Mouse (Mus musculus): Measurements from ENCODE around the gene Atp2b1.

The Atp2b1 gene

GRCm38 (mm10) chr10:98913961-98914809, at the start of gene Atp2b1:
Atp2b1 (plus strand) TSS chr10:98914406.
- peak; percentile 89 for DNase-seq (ENCODE audit: low read depth, low spot score)

- peak; percentile 37 for DNase-seq (ENCODE audit: low read depth, low spot score)
Observed at GRCm38 (mm10) chr10:98864851-98865250, 49.4 kb upstream of the Atp2b1 start.

- DNase-seq (ENCODE audit: low read depth, low spot score) = no peak
Observed at GRCm38 (mm10) chr10:98866836-98867370, 47.3 kb upstream of the Atp2b1 start.

GRCm38 (mm10) chr10:98868351-98868908, 45.8 kb upstream of the Atp2b1 start:
- DNase-seq (ENCODE audit: low read depth, low spot score) = no peak

- DNase-seq (ENCODE audit: low read depth, low spot score) = no peak
Observed at GRCm38 (mm10) chr10:98877855-98878254, 36.4 kb upstream of the Atp2b1 start.

GRCm38 (mm10) chr10:98878636-98879035, 35.6 kb upstream of the Atp2b1 start:
- no peak for DNase-seq (ENCODE audit: low read depth, low spot score)

GRCm38 (mm10) chr10:98880057-98880456, 34.1 kb upstream of the Atp2b1 start:
- DNase-seq (ENCODE audit: low read depth, low spot score) = peak; percentile 82

- DNase-seq (ENCODE audit: low read depth, low spot score) = no peak
Observed at GRCm38 (mm10) chr10:98880711-98881110, 33.5 kb upstream of the Atp2b1 start.

GRCm38 (mm10) chr10:98881492-98881891, 32.7 kb upstream of the Atp2b1 start:
- peak; percentile 13 for DNase-seq (ENCODE audit: low read depth, low spot score)

- DNase-seq (ENCODE audit: low read depth, low spot score) = no peak
Observed at GRCm38 (mm10) chr10:98882587-98882986, 31.6 kb upstream of the Atp2b1 start.

- DNase-seq (ENCODE audit: low read depth, low spot score) = no peak
Observed at GRCm38 (mm10) chr10:98884445-98884844, 29.8 kb upstream of the Atp2b1 start.

GRCm38 (mm10) chr10:98886770-98887271, 27.4 kb upstream of the Atp2b1 start:
- DNase-seq (ENCODE audit: low read depth, low spot score) = no peak

- no peak for DNase-seq (ENCODE audit: low read depth, low spot score)
Observed at GRCm38 (mm10) chr10:98891361-98891760, 22.8 kb upstream of the Atp2b1 start.

- no peak for DNase-seq (ENCODE audit: low read depth, low spot score)
Observed at GRCm38 (mm10) chr10:98897507-98897906, 16.7 kb upstream of the Atp2b1 start.

- DNase-seq (ENCODE audit: low read depth, low spot score) = no peak
Observed at GRCm38 (mm10) chr10:98897913-98898748, 16.1 kb upstream of the Atp2b1 start.

- DNase-seq (ENCODE audit: low read depth, low spot score) = no peak
Observed at GRCm38 (mm10) chr10:98901533-98901932, 12.7 kb upstream of the Atp2b1 start.

- DNase-seq (ENCODE audit: low read depth, low spot score) = no peak
Observed at GRCm38 (mm10) chr10:98905987-98906386, 8.2 kb upstream of the Atp2b1 start.

GRCm38 (mm10) chr10:98906941-98907549, 7.2 kb upstream of the Atp2b1 start:
- DNase-seq (ENCODE audit: low read depth, low spot score) = no peak

GRCm38 (mm10) chr10:98913610-98913960, 621 bp upstream of the Atp2b1 start:
- DNase-seq (ENCODE audit: low read depth, low spot score) = no peak

- peak; percentile 68 for DNase-seq (ENCODE audit: low read depth, low spot score)
Observed at GRCm38 (mm10) chr10:98914810-98915241, 620 bp downstream of the Atp2b1 start.

- peak; percentile 29 for DNase-seq (ENCODE audit: low read depth, low spot score)
Observed at GRCm38 (mm10) chr10:98915398-98915931, 1.3 kb downstream of the Atp2b1 start.

Data from 3T3-L1 (cell line).